Mouse (Mus musculus): Measurements from ENCODE around the gene Hnrnpll. TPM values are rescaled to one million over a fixed set of nuclear protein-coding genes. Genes with fewer than 3 reads are reported as not detected.

Hnrnpll gene
- polyA plus RNA-seq (2011; ENCODE audit: insufficient read length, low read depth, missing spikeins): 56.4 and 62.8 TPM in 2 replicates

DNA sequence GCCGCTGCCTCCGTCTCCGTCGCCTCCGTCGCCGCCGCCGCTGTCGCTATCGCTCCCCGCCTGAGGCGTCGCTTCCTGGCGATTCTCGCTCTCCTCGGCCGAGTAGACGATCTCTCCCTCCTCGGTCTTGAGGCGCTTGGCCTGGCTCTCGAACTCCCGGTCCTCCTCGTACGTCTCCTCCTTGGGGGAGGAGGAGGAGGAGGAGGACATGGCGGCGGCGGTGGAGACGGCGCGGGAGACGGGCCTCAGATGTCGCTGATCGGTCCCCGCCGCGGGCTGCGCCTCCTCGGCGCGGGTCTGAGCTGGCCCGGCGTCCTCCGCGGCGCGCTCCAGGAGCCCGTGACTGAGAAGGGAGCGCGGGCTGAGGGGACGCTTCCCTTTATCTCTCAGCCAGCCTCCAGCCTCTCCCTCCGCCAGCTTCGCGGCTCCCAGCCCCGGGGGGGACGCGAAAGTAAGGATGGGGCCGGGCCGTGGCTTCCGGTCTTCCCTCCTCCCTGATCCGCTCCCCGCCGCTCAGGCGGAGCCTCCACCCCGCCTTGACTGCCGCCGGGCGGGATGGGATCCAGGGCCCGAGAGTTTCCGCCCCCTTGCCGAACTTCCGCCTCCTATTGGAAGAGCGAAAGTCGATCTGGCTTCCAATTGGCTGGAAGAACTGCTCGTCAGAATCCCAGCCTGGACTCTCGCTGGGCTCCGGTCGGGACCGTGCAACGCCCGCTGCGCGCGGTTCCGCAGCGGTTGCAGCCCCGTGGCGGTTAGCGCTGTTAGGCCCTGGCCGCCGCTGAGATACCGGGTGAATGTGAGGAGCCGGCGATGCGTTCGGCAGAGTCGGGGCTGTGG is at the start of gene Hnrnpll:
TSS of gene Hnrnpll (minus strand) at position 552 of the 837 bp plus-strand sequence.
- peak; percentile 90 for TF ChIP-seq POLR2A (IDR thresholded peaks at IDR 0.05; ENCODE audit: low read depth, low read length)
- no peak for TF ChIP-seq CTCF (IDR thresholded peaks at IDR 0.05; ENCODE audit: borderline replicate concordance, insufficient read depth, low read length)
- H3K4me3 ChIP-seq (ENCODE audit: insufficient read depth, low read length): peak within 1 kb of the TSS; percentile 99
- peak within 1 kb of the TSS; percentile 91 for H3K27ac ChIP-seq (ENCODE audit: insufficient read depth, low read length)
- peaks cover 2% of the 10 kb centered on the region; the same call in 1 of the 2 replicates for H3K4me1 ChIP-seq (ENCODE audit: control insufficient read depth, insufficient read depth, low read length)

DNA sequence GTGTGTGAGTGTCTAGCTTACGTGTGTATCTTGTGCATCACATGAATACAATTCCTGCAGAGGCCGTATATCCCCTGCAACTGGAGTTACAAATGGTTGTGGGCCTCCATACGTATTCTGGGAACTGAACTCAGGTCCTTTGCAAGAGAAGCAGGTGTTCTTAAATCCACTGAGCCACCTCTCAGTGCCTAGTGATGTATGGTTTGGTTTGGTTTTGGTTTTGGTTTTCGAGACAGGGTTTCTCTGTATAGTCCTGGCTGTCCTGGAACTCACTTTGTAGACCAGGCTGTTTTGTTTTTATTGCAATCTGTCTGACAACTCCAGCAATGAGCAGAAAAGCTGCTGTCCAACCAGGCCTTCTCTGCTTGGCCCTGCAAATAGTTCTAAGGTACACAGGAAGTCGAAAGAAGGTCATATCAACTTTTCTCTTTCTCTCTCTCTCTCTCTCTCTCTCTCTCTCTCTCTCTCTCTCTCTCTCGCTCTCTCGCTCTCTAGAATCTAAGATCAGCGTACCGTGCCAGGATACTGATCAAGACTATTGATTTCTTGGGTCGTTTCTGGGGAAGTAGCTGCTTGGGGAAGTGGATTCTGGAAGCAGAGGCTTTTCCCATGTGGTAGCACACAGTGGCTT is 43.3 kb upstream of the Hnrnpll start:
- no peak overlapping the region for H3K4me3 ChIP-seq (ENCODE audit: insufficient read depth, low read length)
- TF ChIP-seq POLR2A (IDR thresholded peaks at IDR 0.05; ENCODE audit: low read depth, low read length) (no peak), CTCF (IDR thresholded peaks at IDR 0.05; ENCODE audit: borderline replicate concordance, insufficient read depth, low read length) (no peak)

DNA sequence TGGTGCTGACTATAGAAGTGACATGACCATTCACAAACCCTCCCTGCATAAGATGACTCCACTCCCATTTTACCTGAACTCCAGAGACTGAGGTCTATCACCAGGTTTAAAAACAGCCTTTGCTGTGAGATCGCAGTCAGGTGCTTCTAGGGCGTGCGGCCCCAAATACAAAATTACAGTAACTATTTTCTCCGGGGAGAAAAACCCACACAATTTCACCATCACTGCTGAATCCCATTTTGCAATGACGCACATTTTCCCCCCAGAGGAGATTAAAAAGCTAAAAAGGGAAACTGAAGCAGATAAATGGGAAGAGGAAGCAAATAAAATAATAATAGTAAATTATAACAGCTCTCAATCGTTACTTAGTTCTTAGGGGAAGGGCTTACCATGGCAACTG is 37.7 kb upstream of the Hnrnpll start:
- H3K4me1 ChIP-seq (ENCODE audit: control insufficient read depth, insufficient read depth, low read length): no peaks in the 10 kb centered on the region; the same call in 1 of the 2 replicates
- TF ChIP-seq CTCF (IDR thresholded peaks at IDR 0.05; ENCODE audit: borderline replicate concordance, insufficient read depth, low read length): no peak

More for the DNA sequence above, 43.3 kb upstream of the Hnrnpll start:
- Histone ChIP-seq H3K27ac (ENCODE audit: insufficient read depth, low read length) (no peak overlapping the region), H3K4me1 (ENCODE audit: control insufficient read depth, insufficient read depth, low read length) (no peaks in the 10 kb centered on the region)

DNA sequence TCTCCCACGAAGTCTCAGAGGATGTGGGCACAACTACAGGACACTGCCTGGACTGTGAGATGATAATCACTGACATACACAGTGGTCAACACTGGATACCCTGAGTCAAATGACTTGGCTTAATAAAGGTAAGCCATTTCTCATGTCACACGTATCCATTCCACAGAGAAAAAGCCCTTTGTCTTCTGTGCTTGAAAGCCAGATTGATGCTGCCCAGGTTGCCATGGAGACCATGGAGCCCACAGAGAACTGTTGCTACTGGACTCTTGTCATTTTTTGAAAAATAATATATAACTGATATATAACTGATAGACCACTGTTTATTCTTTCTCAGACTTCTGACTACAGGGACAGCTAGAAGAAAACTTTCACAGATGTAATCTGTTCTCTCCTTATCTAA is 35.1 kb upstream of the Hnrnpll start:
- no peak overlapping the region for H3K4me3 ChIP-seq (ENCODE audit: insufficient read depth, low read length)
- TF ChIP-seq CTCF (IDR thresholded peaks at IDR 0.05; ENCODE audit: borderline replicate concordance, insufficient read depth, low read length) (no peak), POLR2A (IDR thresholded peaks at IDR 0.05; ENCODE audit: low read depth, low read length) (no peak)
- no peak overlapping the region for H3K27ac ChIP-seq (ENCODE audit: insufficient read depth, low read length)
- no peaks in the 10 kb centered on the region; the same call in 1 of the 2 replicates for H3K4me1 ChIP-seq (ENCODE audit: control insufficient read depth, insufficient read depth, low read length)

More for the DNA sequence above, 37.7 kb upstream of the Hnrnpll start:
- Histone ChIP-seq H3K4me3 (ENCODE audit: insufficient read depth, low read length) (no peak overlapping the region), H3K27ac (ENCODE audit: insufficient read depth, low read length) (no peak overlapping the region)

DNA sequence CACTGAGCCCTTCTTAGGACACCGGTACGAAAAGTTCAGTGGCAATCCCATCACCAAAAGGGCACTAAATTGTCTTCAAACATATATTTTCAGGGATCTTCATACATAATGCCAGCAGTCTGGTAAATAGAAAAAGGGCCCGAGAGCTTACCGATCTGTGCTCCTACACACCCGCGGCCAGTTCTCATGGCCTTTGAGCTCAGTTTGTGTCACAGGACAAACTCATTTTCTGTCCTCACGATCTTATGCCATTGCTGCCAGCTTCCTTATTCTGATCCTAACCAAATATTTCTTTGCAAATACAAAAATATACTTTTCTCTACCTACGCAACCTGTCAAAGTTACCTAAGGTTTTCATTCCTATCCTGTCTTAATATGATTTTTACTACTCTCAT is 34.6 kb upstream of the Hnrnpll start:
- Histone ChIP-seq H3K27ac (ENCODE audit: insufficient read depth, low read length) (no peak overlapping the region), H3K4me1 (ENCODE audit: control insufficient read depth, insufficient read depth, low read length) (no peaks in the 10 kb centered on the region; the same call in 1 of the 2 replicates), H3K4me3 (ENCODE audit: insufficient read depth, low read length) (no peak overlapping the region)
- no peak for TF ChIP-seq POLR2A (IDR thresholded peaks at IDR 0.05; ENCODE audit: low read depth, low read length)
- TF ChIP-seq CTCF (IDR thresholded peaks at IDR 0.05; ENCODE audit: borderline replicate concordance, insufficient read depth, low read length): no peak

DNA sequence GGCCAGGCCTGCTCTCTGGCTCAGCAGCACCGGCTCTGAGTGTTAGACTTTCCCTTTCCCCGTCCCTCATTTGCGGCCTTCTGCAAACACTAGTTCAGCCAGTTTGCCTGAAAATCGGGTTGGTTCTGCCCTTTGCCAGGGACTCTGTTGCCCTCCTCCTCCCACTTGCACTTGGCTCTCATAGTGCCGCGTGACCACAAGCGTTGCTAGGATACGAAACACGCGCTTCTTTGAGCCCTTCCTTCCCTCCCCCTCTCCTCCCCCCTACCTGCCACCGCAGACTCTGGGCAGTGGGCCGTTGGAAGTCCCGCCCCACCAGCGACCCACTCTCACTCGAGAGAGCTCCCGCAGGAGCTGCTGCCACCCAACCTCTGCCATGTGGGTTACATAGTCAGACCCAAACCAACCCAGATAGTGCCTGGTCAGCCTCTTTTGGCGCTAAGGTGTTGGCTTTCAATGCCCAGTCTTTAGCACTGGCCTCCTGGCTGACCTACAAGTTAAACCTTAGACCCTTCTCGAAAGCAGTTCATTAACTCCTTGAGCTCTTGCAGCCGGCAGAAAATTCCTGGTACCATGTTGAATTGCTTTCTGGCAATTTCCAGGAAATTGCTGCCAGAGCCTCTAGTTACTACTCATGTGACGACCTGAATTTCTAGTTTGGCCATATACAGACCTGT is 34.0 kb upstream of the Hnrnpll start:
- Histone ChIP-seq H3K27ac (ENCODE audit: insufficient read depth, low read length) (no peak overlapping the region), H3K4me1 (ENCODE audit: control insufficient read depth, insufficient read depth, low read length) (no peaks in the 10 kb centered on the region; the same call in 1 of the 2 replicates), H3K4me3 (ENCODE audit: insufficient read depth, low read length) (no peak overlapping the region)
- TF ChIP-seq CTCF (IDR thresholded peaks at IDR 0.05; ENCODE audit: borderline replicate concordance, insufficient read depth, low read length) (no peak), POLR2A (IDR thresholded peaks at IDR 0.05; ENCODE audit: low read depth, low read length) (no peak)

DNA sequence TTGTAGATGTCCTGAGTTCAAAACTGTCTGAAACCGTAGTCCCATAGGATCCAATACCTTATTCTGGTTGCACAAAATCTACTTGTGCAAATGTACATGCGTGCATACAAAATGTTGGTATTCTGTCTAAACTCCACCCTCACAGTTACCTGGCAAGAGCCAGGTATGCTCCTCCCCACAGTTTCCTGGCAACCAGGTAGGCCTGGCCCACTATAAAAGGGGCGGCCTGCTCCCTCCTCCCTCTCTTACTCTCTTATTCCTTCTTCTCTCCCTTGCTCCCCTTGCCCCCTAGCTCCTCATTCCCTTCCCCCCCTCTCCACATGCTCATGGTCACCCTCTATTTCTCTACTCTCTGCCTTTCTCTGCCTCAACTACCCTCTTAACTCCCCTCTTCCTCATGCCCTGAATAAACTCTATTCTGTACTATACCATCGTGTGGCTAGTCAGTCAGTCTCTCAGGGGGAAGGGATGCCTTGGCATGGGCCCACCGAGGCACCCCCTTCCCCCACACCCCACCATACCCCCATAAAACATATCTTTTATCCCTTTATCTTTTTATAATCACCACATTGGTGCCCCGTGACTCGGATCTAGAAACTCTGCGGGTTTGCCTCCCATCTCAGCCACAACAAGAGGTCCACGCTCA is 33.2 kb upstream of the Hnrnpll start:
- Histone ChIP-seq H3K27ac (ENCODE audit: insufficient read depth, low read length) (no peak overlapping the region), H3K4me1 (ENCODE audit: control insufficient read depth, insufficient read depth, low read length) (no peaks in the 10 kb centered on the region; the same call in 1 of the 2 replicates), H3K4me3 (ENCODE audit: insufficient read depth, low read length) (no peak overlapping the region)
- no peak for TF ChIP-seq POLR2A (IDR thresholded peaks at IDR 0.05; ENCODE audit: low read depth, low read length)
- no peak for TF ChIP-seq CTCF (IDR thresholded peaks at IDR 0.05; ENCODE audit: borderline replicate concordance, insufficient read depth, low read length)

DNA sequence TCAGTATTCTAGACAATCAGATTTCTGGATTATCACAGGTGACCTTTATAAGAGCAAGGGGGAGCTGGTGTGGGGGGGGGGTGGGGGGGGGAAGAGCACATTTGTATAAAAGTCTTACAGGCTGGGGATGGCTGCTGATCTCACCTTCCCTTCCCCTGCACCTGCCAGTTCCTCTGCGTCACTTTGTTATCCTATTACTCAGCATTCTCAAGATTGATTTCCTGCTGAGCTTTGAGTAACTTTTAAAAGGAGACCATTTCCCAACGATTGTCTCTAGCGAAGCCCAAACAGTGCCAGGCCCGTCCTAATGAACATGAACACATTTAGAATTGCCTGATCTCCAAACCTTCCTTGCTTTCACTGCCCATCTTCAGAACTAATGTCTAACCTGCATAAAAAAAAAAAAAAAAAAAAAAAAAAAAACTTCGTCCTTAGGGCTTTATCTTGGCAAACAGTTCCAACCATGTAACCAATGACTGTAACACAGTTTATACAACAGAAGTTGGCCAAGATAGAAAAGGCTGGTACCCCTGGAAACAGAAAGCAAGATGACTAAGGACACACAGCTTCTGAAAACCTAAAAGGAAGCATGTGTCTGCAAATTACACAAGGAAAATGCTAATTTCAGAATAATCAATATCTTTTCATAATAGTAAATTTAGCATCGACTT is 29.9 kb upstream of the Hnrnpll start:
- H3K4me3 ChIP-seq (ENCODE audit: insufficient read depth, low read length): no peak overlapping the region
- TF ChIP-seq POLR2A (IDR thresholded peaks at IDR 0.05; ENCODE audit: low read depth, low read length) (no peak), CTCF (IDR thresholded peaks at IDR 0.05; ENCODE audit: borderline replicate concordance, insufficient read depth, low read length) (no peak)
- H3K4me1 ChIP-seq (ENCODE audit: control insufficient read depth, insufficient read depth, low read length): peaks cover 4% of the 10 kb centered on the region
- no peak overlapping the region for H3K27ac ChIP-seq (ENCODE audit: insufficient read depth, low read length)

DNA sequence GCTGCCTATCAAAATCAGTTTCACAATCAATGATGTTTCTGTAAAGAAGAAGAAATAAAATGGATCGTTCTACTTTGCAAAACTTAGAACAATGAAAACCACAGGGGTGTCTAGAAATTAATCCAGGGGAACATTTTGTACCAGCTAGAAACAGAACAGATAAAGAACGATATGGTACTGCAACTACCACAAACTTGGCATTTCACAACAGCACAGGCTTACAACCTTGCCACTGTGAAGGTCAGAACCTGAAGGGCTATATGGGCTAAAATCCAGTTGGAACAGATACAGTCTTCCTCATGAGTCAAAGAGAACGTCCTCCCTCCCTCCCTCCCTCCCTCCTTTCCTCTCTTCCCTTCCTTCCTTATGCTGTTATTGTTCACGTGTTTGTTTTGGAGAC is 28.4 kb upstream of the Hnrnpll start:
- Histone ChIP-seq H3K4me1 (ENCODE audit: control insufficient read depth, insufficient read depth, low read length) (peaks cover 4% of the 10 kb centered on the region), H3K4me3 (ENCODE audit: insufficient read depth, low read length) (no peak overlapping the region), H3K27ac (ENCODE audit: insufficient read depth, low read length) (no peak overlapping the region)
- TF ChIP-seq POLR2A (IDR thresholded peaks at IDR 0.05; ENCODE audit: low read depth, low read length): no peak
- no peak for TF ChIP-seq CTCF (IDR thresholded peaks at IDR 0.05; ENCODE audit: borderline replicate concordance, insufficient read depth, low read length)
